Mouse (Mus musculus) heart, adult 18-20 months (tissue): Measurements from ENCODE around the gene Gpank1. TPM values are rescaled to one million over a fixed set of nuclear protein-coding genes. Genes with fewer than 3 reads are reported as not detected.
"Not testable (repeated sequence)": the region's sequence is repeated elsewhere in the genome, so short reads cannot be mapped to it uniquely, and the experiment has no call there.

Experiments used
- DNase-seq, 2 experiments: peaks; one replicate each; pipeline ENCODE4 v3.0.0; 2021 to 2022; ENCODE audit warnings: mixed read lengths in 1 of 2
- total RNA-seq, 2 experiments: library from RNA; stranded (reverse); gene quantifications; 2 replicates each; pipeline ENCODE4 v1.2.3; 2021

Gpank1 gene
- total RNA-seq, 2 experiments from 2014 or later: 7.3 to 10.5 TPM

DNA sequence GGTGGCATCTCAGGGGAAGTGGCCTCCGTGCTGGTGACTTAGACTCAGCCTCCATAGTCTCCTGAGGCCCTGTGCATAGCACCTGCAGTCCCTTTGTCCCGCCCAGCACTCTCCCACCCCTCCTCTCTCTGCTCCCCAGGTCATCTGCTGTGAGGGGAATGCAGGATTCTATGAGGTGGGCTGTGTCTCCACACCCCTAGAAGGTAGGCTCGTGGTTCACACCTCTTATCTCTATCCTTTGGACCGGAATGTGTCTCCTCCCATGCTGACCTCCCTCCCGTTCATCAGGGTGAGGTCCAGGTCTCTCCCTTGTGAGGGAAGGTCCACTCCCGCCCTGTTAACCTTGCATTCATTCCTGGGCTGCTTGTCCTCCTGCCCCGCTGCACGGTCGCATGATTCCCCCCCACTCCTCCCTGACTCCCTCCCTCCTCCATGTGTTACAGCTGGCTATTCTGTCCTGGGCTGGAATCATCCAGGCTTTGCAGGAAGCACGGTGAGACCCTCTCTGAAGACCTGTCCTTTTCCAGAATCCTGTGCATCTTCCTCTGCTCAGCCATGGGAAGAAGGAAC is 21.0 kb upstream of the Gpank1 start:
- no peak for DNase-seq

DNA sequence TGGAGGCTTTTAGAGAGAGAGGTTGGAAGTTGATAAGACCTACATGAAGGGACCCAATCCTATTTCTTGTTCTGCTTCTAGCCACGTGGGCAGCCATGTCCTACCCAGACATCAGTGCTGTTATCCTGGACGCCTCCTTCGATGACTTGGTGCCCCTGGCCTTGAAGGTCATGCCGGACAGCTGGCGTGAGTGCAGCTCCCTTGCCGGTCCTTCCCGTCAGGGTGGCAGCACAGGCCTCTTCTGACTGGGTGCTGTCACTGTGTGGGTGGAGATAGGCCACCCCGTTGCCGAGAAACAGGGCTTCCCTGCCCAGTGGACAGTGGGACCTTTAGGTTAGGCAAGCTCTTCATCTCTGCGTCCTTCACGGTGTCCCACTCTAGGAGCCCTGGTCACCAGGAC is 20.1 kb upstream of the Gpank1 start:
- no peak for DNase-seq

DNA sequence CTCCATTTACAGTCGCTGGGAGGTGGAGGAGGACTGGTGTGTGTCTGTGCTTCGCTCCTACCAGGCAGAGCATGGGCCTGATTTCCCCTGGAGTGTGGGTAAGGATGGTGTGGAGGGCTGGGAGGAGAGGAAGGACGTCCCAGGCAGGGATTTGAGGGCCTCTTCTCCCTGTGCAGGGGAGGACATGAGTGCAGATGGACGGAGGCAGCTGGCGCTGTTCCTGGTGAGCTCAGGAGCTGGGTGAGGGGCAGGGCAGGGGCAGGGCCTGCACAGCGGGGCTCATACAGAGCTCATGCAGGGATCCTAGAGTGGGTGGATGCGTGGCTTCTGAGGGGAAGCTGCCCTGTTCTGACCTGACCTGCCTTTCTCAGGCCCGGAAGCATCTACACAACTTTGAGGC is 19.0 kb upstream of the Gpank1 start:
- DNase-seq: no peak

DNA sequence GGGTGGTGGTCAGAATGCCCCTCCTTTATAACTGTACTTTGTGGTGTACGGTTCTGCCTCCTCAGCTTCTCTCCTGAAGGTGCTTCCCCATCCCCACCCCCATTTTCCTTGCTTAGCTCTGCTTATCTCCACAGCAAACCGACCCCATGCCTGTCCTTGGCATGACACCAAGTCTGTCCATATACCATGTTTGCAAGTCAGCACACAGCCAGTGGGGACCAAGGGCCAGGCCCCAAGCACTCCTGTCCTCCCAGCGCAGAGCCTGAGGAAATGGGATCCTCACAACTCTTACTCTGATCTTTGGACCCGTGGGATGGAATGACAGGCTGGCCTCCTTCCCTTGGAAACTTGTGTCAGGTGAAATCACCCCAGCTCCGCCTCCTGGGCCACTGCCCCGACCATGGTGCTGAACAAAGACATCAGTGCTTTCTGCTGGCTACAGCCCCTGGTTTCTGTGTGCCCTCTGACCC is 18.0 kb upstream of the Gpank1 start:
- DNase-seq: no peak

DNA sequence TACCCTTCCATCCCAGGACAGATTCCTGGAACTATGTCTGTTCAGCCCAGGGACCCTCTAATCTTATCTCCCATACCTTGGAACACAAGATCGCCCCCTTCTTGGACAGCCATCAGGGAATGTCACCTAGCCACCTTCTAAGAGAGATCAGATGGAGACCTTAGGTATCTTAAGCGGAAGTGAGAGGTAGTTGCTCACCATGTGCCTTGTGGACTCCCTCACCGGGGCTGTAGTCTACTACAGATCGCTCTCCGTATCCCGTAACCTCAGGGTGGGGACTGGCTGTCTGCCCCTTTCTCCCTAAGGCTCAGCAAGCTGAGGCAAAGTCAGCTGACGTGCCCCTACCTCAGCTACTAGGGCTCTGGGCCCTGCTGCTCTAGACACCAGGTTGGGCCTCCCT is 17.2 kb upstream of the Gpank1 start:
- DNase-seq: no peak

DNA sequence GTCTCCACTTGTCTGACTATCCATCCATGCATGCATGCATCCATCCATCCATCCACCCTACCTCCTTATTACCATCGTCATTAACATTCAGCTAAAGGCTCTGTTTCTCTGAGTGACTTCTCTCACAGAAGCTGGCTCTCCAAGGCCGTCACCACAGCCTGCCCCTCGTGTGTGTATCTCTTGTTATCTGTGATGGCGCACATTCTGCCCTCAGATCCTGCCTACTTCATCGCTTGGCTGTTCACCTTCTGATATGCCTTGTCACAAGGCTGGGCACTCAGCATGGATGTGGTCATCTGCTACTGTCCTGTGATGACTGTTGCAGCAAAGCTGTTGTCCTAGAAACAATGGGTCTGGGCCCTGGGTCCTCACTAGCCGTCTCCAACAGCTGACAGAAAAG is 16.5 kb upstream of the Gpank1 start:
- DNase-seq: no peak

DNA sequence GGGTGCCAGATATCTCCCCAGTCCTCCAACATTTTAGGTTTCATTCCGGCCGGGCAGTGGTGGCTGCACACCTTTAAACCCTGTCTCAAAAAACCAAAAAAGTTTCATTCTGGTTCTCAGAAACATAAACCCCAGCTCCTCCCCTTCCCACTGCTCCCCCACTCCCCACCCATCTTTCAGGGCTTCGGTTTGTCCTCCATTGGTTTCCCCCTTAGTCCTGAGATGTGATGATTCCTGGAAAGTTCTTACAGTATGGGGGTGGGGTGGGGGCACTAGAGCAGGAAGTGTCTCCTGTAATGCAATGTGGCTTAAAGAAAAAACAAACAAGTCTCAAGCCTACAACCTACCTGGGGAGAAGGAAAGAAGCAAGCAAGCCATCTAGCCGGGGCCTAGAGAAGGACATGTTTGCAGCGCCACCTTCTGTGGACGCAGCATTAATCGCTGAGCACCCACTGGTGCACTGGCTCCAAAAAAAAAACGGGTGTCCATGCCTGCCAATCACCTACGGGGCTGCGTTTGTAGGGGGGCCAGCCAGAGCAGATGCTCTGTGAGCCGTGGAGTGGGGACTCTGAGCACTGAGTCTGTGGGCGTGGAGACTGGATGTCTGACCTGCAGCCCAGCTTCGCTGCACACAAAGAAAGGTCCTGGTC is 15.4 kb upstream of the Gpank1 start:
- DNase-seq: peak; percentile 33 to 37

DNA sequence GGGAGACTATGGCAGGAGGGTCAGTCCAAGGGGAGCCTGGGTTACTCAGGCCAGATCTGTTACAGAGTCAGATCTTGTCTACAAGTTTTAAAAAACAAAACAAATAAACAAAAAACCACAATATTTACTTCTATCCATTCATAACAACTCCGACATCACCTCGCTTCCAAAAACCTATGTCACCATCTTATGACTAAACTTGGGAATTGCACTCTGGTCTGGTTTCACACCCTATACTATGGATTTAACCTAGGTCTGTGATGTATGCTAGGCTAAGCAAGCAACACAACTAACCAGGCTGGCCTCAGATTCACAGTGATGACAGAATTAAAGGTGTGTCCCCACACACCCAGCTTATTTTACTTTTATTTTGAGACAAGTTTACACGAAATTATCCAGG is 14.7 kb upstream of the Gpank1 start:
- no peak for DNase-seq

DNA sequence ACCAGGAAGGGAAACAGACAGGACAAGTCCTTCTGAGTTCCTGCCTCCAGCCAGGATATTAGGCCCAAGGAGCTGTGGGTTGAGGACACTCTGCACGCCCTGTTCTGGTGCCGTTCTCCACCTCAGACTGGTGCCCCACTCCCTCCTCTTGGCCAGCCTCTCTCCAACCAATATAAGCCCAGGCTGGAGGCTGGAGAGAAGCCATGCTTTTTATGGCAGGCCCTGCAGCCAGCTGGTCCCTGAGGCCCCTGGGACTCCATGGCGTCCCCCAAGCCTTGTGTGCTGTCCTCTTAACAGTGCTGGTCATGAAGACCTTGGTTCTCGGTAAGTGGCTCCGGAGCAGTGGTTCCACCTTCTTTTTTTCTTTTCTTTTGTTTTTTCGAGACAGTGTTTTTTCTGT is 13.2 kb upstream of the Gpank1 start, which contains the start of gene Ly6g5c:
Gene Ly6g5c, plus strand, starts transcription at position 183 of the 400 bp plus-strand sequence.
- no peak for DNase-seq

DNA sequence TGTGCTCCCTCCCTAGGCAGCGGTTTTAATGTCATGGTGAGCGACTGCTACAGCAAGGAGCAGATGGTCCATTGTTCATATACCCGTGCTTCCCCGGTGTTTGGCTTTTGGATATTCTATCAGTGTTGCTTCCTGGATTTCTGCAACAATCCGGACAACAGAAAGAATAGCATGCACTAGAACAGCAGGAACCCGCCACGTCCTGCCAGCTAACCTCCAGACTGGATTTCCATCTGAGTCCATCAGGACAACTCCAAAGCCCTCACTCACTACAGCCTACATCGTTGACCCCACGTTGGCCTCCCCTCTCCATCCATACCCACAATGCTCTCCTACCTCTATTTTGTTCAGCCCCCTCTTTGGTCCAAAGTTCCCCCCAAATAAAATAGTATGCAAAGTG is 9.5 kb upstream of the Gpank1 start:
- no peak for DNase-seq

DNA sequence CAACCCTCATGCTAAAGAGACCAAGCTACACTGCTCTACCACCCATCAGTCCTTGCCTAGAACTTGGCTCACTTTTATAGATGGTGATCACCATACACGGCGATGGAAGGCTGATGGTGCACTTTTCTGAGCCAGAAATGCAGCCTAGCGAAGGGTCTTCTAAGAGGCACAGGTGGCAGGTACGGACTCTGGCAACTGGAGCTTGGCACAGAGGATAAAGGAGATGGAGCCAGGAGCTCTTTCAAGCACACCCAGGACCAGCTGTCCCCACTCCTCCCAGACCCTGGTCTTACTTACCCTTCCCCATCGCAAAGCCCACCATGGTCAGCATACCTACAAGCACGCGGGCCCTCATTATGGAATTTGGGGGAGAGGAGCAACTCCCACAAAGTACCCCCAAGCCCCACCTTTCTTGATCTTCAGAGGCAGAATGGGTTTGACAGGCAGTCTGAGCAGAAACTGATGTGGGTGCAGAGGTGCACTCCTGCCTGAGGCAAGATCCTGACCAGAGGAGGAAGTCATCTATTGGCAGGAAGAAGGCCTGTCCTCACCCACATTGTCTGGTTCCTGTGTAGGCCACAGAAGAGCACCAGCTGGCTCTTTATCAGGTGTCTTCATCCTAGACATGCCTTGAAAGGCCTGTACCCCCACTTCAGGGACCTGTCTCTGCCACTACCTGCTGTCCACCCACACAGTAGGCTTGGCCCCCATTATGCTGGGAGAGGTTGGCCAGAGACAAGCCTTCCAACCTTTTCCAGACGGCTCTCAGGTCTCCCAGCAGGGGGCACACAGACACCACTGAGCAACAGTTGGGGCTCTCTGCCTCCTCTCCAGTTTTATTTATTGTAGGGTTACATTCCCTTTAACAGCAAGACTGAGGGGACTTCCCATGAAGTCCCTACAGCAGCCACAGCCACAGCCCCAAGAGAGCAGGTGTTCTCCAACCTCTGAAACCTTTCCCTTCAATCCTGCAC is 5.9 kb upstream of the Gpank1 start, which contains the start of gene Ly6g5b:
Gene Ly6g5b, minus strand, starts transcription at position 383 of the 974 bp plus-strand sequence.
- DNase-seq: no peak

DNA sequence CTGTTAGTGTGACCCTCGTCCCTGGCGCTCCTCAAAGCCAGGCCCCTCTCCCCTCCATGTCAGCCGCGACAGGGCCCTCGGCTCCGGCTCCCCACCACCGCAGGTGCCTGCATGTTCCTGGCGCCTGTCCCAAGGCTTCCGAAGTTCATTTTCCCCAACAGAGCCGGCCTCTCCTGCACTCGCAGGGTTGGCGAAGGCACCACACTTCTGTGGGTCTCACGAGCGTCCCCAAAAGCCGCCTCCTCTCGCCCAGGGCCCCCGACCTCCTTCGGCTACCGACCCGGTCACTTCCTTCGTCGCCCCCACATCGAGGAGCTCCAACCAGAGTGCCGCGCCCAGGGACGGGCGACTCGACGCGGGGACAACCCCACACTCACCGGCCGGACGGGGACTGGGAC is 511 bp upstream of the Gpank1 start:
- DNase-seq: no peak

DNA sequence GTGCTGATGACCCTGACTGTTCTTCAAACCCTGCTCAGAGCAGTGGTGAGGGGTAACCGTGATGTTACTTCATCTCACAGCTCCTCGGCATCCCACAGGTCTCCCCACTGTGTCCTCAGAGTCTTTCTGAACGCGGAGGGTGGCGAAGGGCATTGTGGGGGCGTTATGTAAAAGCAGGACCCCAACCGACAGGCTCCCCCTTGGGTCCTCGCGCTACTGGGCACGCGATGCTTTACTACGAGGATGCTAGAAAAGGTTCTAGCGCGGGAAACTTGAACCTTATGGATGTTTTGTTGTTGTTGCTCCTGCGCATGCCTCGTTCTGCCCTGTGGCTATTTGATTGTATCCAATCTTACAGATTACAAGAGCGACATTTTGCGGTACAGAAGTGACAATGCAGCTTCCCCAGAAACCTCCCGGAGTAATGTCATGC is 632 bp downstream of the Gpank1 start, which contains the start of gene Csnk2b:
Gene Csnk2b, minus strand, starts transcription at position 183 of the 433 bp plus-strand sequence.
- peak; percentile 39 to 53 for DNase-seq

DNA sequence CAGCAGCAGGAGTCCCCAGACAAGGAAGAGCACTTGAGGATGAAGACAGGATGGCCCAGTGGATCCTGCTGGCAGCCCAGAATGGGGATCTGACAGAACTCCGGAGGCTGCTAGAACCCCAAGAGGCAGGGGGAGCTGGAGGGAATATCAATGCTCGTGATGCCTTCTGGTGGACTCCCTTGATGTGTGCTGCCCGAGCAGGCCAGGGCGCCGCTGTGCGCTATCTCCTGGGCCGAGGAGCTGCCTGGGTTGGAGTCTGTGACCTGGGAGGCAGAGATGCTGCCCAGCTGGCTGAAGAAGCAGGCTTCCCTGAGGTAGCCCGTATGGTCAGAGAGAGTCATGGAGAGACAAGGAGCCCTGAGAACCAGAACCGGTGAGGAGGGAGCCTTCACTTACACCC is 2.0 kb downstream of the Gpank1 start:
- DNase-seq: not testable (repeated sequence)

DNA sequence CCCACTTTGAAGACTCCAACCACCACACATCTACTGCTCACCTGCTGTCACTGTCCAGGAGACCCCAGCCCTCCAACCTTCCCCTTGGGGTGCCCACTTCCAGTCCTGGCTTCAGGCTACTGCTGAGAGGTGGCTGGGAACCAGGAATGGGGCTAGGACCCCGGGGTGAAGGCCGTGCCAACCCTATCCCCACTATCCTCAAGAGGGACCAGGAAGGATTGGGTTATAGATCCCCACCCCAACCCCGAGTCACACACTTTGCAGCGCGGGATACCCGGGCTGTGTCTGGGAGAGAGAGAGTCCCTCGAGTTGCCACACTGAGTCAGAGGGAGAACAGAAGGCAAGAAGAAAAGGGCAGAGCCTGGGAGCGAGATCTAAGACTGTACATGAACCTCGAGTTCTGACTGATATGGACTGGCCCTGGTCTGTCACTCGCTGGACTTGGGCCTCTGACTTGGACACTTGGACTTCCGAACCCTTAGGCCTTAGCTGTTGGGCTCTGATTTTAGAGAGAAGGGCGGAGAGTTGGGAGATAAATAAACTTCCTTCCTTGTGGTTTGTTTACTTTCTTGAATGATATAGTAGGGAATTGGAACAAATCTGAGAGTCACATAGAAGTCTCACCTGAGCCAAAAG is 3.1 kb downstream of the Gpank1 start:
- not testable (repeated sequence) for DNase-seq

DNA sequence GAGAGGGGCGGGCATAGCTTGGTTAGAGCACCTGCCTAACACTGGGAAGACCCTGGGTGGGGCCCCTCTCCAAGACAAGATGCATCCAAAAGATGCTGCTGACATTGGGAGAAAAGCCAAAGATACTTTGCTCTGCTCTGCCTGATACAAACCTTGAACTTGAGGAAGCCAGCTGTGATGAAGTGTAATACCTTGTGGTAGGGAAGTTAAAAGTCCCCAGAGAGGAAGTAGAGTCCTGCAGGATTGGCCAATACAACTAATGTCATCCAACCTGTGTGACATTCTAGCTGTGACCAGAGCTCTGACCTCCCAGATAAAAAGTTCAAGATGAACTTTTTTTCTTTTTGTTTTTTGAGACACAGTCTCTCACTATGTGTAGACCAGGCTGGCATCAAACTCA is 3.8 kb downstream of the Gpank1 start:
- no peak for DNase-seq

DNA sequence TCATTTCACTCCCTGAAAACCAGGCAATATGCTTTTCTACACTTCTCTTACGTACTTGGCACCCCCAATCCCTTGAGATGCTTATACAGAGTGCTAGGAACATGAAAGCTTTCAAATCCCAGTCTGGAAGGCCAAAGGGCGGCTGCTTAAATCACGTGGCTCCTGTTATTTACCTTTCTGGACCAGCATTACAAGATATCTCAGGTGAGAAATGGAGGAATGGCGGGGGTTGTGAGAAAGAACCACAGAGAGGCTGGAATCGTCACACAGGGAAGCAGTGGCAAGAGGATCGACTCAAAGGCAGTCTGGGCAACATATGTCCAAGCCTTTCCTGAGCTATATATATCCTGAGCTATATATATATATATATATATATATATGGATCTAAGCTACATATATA is 4.3 kb downstream of the Gpank1 start:
- DNase-seq: no peak

DNA sequence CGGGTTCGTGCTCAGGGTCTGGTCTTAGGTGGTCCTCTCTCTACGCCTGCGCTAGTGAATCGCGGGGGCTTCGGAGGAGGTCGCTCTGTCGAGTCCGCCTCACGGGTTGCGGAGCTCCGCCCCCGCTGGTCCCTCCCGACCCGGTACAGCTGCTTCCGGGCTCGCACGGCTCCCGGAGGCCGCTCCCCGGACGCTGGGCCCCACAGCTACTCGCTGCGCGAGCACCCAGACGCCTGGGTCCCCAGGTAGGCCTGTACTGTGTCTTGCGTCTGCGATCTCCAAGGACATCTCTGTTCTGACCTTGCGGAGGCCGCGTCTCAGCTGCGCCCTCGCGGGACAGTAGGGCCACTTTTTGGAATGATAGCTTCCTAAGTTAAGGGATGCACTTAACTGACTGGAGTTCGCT is 5.0 kb downstream of the Gpank1 start, which contains the start of gene D17H6S53E:
Gene D17H6S53E, plus strand, starts transcription at position 168 of the 406 bp plus-strand sequence.
- peak; percentile 85 to 87 for DNase-seq

DNA sequence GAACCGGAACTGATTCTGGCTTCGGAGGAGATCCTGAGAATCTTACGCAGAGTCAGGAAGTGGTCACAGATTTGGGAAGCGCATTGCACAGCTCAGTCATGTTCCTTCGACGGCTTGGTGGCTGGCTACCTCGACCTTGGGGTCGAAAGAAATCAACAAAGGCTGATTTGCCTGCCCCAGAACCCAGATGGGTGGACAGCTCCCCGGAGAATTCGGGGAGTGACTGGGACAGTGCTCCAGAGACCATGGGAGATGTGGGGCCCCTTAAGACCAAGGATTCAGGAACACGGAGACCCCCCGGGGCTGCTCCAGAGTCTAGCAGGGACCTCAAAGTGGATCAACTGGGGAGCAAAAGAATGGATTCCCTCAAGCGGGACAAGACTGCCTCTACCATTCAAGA is 5.8 kb downstream of the Gpank1 start:
- peak in 1 of 2 experiments; percentile 28 for DNase-seq

DNA sequence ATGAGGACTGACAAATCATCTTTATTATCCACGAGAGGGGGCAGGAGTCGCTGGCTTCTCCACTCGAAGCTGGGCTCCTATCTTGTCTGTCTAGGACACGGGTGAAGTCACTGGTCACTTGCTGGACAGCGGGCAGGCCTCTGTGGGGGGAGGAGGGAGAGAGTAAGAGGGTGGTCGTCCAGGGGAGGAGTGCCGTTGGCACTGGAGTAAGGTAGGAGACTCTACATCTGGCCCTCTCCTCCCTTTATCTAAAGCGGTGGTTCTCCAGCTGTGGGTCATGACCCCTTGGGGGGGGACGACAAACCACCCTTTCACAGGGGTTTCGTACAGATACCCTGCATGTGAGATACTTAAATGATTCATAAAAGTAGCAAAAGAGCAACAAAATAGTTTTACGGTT is 7.7 kb downstream of the Gpank1 start:
- DNase-seq: no peak

DNA sequence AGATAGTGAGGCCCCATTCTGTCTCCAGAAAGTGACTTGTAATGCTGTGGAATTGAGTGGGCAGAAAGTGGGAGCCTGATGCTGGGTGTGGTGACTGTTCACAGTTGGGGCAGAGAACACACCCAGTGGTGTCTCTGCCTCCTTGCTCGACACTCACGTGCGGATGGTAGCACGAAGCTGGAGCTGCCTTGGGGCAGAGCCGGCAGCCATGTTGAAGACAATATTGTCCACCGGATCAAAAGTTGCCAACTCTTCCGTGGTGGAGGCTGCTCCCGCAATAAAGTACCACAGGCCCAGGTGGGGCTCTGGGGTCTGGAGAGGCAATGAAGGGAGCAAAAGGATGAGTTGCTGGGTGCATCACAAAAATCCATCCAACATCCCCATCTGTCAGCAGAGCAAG is 9.8 kb downstream of the Gpank1 start:
- no peak for DNase-seq
